Mouse (Mus musculus) layer of hippocampus, postnatal 36 days (tissue): ENCODE data around the gene Nudt12. TPM values are rescaled to one million over a fixed set of nuclear protein-coding genes. Genes with fewer than 3 reads are reported as not detected.
A peak's percentile ranks its signal among the peaks of the same experiment; 100 is the strongest.

Experiments
- DNase-seq, 2 experiments: peaks; one replicate each; pipeline ENCODE4 v3.0.0; 2022
- total RNA-seq, 2 experiments: library from RNA; stranded (reverse); gene quantifications; 2 replicates each; pipeline ENCODE4 v1.2.3; 2021

Gene Nudt12
- total RNA-seq = 10 to 100 TPM in 1 of 2 experiments, 1 to 10 TPM in 1; 8.9 to 14.0 TPM

DNA sequence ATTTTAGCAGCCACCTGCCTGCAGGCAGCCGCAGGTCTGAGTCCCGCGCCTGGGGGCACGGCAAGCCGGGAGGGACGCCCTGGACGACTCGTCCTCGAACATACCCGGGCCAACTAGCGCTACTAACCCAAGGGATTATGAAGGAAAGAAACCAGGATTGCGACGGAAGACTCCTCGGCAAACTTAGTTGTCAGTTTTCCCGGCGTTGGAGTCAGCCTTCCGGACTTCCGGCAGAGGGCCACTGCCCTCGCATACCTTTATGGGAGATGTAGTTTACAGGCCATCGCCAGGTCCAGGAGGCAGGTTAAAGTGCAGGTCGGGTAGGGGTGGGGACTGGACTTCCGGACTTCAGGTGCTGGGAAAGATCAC lies at the start of gene Nudt12:
Gene Nudt12 (minus strand): TSS at position 282 of the 369 bp plus-strand sequence.
- peak; percentile 47 to 48 for DNase-seq

DNA sequence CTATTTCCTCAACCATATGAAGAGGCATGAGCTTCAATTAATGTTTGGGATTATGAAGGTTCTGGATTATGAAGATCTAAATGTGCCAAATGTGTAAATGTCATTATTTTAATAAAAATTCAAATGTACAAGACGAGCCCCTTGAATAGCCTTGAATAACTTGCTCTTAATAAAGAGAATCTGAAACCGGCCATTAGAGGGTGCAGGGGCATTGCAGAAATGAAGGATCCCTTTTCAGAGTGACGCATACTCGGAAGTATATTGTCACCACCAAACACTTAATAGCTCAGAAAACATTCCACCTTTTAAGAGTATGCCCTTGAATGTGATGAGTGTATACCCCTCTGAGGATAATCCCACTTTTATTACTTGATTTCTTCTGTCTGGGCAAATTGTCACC lies 40.1 kb upstream of the Nudt12 start:
- DNase-seq = no peak

DNA sequence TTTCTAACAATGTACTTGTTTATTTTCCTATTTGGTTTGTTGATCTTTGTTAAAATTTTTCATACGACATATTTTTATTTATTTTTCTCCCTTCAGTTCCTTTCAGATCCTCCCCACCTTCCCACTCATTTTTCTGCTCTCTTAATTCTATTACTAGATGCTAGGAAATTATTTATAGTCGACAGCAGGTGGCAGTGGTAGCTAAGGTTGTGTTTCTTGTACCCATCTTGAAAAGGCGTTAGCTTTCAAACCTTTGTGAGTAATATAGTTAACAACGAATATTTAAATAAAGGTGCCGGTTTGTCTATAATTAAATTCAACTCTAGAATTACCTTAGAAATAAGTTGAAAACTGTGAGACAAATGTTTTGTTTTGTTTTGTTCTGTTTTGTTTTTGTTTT lies 26.6 kb upstream of the Nudt12 start:
- peak in 1 of 2 experiments; percentile 8 for DNase-seq

DNA sequence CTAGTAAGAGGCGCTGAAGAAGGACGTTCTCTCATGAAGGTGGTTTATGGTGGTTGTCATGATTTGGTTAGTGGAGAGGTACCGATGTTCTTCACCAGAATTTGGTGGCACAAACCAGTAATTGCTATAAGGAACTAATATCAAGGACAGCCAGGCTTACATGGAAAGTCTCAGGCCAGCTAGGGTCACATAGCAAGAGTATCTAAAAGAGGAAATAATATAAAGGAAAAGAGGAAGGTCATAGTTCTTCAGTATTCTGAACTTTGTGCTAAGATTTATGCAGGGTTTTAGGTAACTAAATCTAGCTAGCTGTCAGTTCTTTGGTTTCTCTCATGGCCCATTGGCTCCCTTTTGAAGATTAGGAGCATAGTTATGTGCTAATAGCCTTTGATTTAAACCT lies 20.3 kb upstream of the Nudt12 start:
- no peak for DNase-seq

DNA sequence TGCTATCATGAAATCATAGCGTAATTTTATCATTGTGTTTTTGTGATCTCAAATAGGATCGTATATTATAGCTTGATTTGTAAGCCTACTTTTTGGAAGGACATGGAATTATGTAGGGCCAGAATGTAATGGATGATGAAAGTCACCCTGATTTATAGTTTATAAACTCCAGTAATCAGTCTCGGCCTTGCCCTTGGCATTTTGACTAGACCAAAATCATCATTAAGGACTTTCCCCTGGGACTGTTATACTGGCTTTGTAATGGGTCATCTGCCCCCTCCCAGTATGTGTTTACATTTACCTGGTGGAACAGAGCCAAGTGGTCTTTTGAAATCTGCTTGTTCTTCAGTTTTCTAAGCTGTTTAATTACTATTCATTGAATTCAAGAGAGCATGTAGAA lies 13.2 kb upstream of the Nudt12 start:
- no peak for DNase-seq

DNA sequence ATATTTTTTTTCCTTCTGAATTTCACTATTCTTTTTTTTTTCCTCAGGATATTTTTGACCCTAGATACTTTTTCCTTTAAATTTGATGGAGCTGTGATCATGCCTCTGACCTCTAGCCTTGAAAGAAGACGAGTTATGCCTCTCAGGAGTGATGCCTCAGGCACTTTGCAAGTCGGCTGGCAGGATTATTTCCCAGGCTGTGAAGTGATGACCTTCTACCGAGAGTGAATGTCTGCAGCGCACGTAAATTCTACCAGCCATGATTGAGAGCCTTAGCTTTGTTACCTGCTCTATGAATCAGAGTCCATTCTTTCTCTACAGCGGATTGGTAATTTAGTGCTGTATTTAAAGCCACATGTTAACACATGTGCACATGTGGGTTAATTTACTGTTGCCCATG lies 11.3 kb upstream of the Nudt12 start:
- DNase-seq = no peak

DNA sequence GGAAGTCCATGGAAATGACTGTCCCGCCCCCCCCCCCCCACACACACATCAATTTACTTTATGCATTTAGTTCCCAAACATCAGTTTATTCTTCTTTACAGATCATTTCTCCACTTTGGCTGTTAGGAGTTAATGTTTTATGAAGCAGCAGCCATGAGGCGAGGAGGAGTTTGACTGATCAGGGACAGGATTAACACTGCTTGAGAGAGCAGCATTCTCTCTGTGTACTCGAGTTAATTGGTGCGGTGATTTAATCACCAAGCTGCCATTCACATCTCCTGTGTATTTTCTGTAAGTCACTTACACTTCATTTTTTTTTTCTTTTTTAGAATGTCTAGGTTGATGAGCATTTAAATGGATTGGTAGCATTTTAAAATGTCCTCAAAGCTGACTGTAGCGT lies 10.8 kb upstream of the Nudt12 start:
- no peak for DNase-seq

DNA sequence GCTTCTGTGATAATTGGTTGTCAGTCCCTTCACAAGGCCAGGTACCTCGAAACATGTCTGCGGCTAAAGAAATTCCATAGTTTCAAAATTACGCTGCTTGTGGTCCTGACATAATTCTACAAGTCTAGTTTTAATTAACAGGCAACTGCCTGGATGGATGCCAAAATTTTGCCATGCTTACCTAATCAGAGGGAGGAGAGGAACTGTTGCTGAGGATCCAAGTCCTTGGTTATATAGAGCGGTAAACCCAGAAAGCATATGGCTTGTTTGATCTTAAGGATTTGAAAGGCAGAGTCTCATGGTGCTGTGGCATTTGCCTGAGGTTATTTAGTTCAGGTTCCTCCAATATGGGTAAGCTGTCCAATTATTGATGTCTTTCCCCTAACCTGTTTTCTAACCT lies 5.5 kb upstream of the Nudt12 start:
- no peak for DNase-seq

DNA sequence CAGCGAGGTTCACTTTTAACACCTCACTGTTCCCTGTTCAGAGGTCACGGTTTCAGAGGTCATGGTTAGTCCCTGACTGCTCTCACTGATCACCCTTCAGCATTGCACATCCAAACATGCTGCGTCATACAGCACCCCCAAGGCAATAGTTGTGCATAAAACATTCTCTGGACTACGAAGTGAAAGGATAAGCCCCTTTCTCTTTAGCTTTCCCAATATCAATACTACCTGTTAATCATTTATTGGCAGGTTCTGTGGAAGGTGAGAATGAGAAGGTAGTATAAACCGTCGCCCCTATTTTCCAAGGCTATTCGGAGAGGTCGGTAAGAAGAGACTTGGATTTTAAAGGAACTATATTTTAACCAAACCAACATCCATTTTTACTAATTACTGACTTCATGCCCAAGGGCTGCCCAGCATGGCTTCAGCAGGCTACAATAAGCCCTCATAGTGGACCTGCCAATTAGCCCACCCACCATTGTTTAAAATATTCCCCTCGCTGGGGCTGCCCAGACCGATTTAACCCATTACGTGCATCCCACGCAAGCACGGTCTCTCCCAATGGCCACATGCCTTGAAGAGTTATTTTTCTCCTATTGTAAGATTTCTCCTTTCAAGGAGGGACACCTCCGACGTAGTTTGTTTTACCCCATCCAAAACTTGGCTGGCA lies 616 bp downstream of the Nudt12 start:
- DNase-seq = no peak

DNA sequence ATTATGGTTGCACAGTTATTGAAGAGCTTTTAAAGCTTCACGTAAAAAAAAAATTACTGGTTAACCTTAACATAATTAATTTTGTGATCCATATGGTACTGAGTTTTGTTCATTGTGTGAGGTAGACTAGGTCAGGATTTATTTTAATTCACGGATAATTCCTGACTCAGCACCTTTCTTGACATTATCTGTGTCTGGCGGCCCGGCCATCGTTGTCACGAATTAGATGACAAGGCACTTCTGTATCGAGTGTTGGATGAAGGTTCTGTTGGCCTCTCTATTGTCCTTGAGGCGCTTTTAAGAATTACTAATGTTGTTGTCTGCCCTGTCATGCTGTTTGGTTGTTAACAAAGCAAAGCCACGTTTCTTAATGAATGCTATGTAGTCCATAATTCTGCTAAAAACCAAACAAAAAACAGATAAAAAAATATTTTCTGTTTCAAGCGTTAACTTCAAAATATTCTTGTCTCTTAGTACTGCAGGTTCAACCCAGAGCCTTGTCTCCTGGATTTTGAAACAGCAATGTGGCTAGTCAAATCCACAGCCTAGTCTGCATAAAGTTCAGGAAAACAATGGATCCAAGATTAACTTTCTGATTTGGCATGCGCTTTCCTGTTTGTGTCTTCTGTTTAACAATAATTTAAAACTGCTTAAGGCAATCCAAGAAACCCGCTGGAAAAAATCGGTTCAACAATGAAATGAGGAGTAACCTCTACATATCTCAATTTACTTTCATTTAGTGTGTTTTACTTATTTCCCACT lies 1.4 kb downstream of the Nudt12 start:
- no peak for DNase-seq

DNA sequence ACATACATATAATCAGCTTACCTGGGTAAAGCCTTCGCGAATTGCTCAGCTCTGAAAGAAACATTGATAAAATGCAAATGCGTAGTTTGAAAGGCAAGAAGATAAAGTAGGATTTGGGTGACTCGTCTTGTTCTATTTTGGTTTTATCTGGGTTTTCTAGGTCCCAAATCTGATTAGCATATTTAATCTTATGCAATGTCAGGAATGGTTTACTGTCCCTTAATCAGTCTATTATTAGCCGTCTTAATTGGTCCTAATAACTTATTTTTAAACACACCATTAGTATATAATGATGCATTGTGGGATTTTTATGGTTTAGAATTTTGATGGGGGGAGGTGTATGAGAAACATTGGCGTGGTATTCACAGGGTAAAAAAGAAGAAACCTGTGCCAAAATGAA lies 21.9 kb downstream of the Nudt12 start, which contains the start of gene Pdzph1:
Gene Pdzph1 (minus strand): TSS at position 101 of the 400 bp plus-strand sequence.
- no peak for DNase-seq

DNA sequence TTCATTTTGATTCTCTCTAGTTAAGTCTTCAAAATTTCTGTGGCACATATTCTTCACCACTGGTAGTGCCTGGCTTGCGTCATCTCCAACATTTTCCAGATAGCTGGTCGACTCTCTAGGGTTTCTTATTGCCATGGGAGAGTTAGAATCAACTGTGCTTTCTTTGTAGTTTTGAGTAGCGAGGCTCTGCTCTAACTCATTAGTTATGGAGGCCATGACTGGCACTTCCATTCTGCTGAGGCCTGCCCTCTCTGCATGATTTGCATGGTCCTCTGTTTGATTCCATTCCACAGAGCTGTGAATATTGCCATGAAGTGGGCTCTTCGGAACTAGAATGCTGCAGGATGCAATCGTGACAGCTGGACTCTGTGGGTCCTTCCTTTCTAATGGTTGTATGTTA lies 39.9 kb downstream of the Nudt12 start:
- no peak for DNase-seq

DNA sequence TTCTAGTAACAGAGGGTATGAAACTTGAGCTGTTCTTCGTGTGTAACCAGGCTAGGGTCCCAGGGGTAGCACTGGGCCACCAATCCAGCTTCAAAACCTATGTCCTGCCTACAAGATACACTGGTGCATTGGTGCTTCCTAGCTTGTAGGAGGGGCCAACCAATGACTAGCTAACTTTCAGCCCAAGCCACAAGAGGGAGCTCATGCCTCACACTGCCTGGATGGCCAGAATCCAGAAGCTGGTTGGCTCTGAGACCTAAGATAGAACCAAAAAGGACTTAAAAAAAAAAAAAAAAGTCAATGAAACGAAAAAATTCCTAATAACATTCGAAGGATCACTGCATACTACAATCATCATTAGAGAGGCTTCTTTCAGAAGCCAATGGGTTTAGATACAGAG lies 53.3 kb downstream of the Nudt12 start:
- DNase-seq = peak; percentile 4 to 14

DNA sequence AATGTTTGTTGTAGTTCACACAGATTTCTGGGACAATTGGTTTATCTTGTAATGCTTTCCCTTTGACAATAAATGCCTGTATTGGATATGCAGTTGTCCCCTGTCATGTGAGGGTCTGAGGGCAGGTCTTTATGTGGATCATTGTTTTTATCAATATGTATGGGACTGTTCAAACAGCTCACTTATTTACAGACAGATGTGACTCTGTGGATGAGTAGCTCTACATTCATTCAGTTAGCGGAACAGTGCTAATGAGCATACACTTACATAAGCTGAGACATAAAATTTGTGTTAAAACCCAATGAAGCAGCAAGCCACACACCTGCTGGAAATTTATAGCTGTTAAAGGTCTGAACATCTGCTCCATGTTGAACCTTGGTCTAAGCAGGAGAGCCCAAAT lies 56.1 kb downstream of the Nudt12 start:
- no peak for DNase-seq

Other genes starting within 250 kb of the Nudt12 start
- gene Pdzph1, start 22.0 kb downstream of the Nudt12 start, total RNA-seq = 1 to 10 TPM; 1.5 to 1.9 TPM